Mouse (Mus musculus): ENCODE data around the gene Emx2. TPM values are rescaled to one million over a fixed set of nuclear protein-coding genes. Genes with fewer than 3 reads are reported as not detected.

Emx2 gene
- polyA plus RNA-seq, 1 experiment from 2014 or later = not detected

- ATAC-seq (ENCODE audit: insufficient number of reproducible peaks, low FRiP score) = no peak
- Histone ChIP-seq H3K4me3 (no peak overlapping the region), H3K4me2 (no peak overlapping the region), H3K9me3 (replicated peaks) (no peaks in the 10 kb centered on the region), H3K9ac (no peak overlapping the region), H3K4me1 (replicated peaks) (peaks cover 16% of the 10 kb centered on the region), H3K36me3 (no peaks in the 10 kb centered on the region), H3K27me3 (replicated peaks) (peaks cover 97% of the 10 kb centered on the region), H3K27ac (ENCODE audit: poor library complexity, severe bottlenecking) (no peak overlapping the region)
- WGBS = 12% methylated on average over 13 of the region's 13 CpGs
Observed at GRCm38 (mm10) chr19:59453591-59453990, 4.6 kb upstream of the Emx2 start.

GRCm38 (mm10) chr19:59454196-59454595 is 4.0 kb upstream of the Emx2 start:
- WGBS = 0% methylated on average over 18 of the region's 18 CpGs
- Histone ChIP-seq H3K9ac (no peak overlapping the region), H3K27ac (ENCODE audit: poor library complexity, severe bottlenecking) (no peak overlapping the region), H3K4me3 (no peak overlapping the region), H3K36me3 (no peaks in the 10 kb centered on the region), H3K4me2 (no peak overlapping the region), H3K27me3 (replicated peaks) (peaks cover 97% of the 10 kb centered on the region), H3K4me1 (replicated peaks) (peaks cover 21% of the 10 kb centered on the region), H3K9me3 (replicated peaks) (no peaks in the 10 kb centered on the region)
- ATAC-seq (ENCODE audit: insufficient number of reproducible peaks, low FRiP score) = no peak; the same call in 1 of the 2 replicates

DNA sequence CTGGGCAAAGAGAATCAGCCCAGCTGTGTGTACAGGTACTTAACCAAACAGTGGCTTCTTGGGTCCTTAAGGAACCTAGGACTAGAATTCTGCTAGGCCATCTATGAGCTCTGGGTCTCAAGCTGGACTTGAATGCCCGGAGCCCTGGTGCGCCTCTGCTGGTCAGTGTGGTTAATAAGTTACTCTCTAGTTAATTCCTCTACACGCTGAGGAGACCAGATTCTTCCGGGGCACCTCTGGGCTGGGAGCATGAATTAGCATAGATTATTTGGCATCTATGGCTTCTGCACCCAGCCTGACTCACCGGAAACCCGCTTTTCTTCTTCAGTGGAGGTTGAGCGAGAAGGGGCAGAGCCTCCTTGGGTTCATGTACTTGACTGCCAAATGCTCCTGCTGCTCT is 2.5 kb upstream of the Emx2 start:
- 5% methylated on average over 7 of the region's 7 CpGs for WGBS
- H3K4me3 ChIP-seq = no peak overlapping the region
- no peak overlapping the region for H3K27ac ChIP-seq (ENCODE audit: poor library complexity, severe bottlenecking)
- no peak for ATAC-seq (ENCODE audit: insufficient number of reproducible peaks, low FRiP score)
- no peaks in the 10 kb centered on the region for H3K9me3 ChIP-seq (replicated peaks)
- H3K9ac ChIP-seq = no peak overlapping the region
- peaks cover 94% of the 10 kb centered on the region for H3K27me3 ChIP-seq (replicated peaks)
- peaks cover 30% of the 10 kb centered on the region for H3K4me1 ChIP-seq (replicated peaks)
- H3K36me3 ChIP-seq = no peaks in the 10 kb centered on the region
- H3K4me2 ChIP-seq = no peak overlapping the region

- Histone ChIP-seq H3K9me3 (replicated peaks) (no peaks in the 10 kb centered on the region), H3K4me1 (replicated peaks) (peaks cover 27% of the 10 kb centered on the region), H3K4me3 (peak overlapping the region; percentile 44), H3K36me3 (no peaks in the 10 kb centered on the region), H3K27ac (ENCODE audit: poor library complexity, severe bottlenecking) (no peak overlapping the region), H3K4me2 (peak overlapping the region; percentile 69), H3K27me3 (replicated peaks) (peaks cover 89% of the 10 kb centered on the region), H3K9ac (no peak overlapping the region)
- ATAC-seq (ENCODE audit: insufficient number of reproducible peaks, low FRiP score) = no peak
- 2% methylated on average over 23 of the region's 23 CpGs for WGBS
Observed at GRCm38 (mm10) chr19:59457011-59457945, 894 bp upstream of the Emx2 start.

DNA sequence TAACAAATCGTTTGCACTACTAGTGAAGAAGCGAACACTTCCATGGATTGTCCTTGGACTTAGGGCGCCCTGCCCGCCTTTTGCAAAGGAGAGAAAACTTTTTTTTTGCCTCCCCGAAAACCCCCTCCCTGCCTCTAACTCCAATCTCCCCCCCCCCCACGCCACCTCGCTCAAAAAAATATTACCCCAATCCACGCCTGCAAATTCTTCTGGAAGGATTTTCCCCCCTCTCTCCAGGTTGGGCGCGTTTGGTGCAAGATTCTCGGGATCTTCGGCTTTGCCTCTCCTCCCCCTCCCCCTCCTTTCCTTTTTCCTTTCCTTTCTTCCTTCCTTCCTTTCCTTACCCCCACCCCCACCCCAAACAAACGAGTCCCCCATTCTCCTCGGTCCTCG is 567 bp downstream of the Emx2 start:
- no peak for ATAC-seq (ENCODE audit: insufficient number of reproducible peaks, low FRiP score)
- Histone ChIP-seq H3K36me3 (no peaks in the 10 kb centered on the region), H3K9me3 (replicated peaks) (no peaks in the 10 kb centered on the region), H3K4me3 (peak overlapping the region; percentile 44), H3K27ac (ENCODE audit: poor library complexity, severe bottlenecking) (no peak overlapping the region), H3K9ac (no peak overlapping the region), H3K27me3 (replicated peaks) (peaks cover 88% of the 10 kb centered on the region), H3K4me2 (peak overlapping the region; percentile 69), H3K4me1 (replicated peaks) (peaks cover 27% of the 10 kb centered on the region)
- 2% methylated on average over 15 of the region's 15 CpGs for WGBS

DNA sequence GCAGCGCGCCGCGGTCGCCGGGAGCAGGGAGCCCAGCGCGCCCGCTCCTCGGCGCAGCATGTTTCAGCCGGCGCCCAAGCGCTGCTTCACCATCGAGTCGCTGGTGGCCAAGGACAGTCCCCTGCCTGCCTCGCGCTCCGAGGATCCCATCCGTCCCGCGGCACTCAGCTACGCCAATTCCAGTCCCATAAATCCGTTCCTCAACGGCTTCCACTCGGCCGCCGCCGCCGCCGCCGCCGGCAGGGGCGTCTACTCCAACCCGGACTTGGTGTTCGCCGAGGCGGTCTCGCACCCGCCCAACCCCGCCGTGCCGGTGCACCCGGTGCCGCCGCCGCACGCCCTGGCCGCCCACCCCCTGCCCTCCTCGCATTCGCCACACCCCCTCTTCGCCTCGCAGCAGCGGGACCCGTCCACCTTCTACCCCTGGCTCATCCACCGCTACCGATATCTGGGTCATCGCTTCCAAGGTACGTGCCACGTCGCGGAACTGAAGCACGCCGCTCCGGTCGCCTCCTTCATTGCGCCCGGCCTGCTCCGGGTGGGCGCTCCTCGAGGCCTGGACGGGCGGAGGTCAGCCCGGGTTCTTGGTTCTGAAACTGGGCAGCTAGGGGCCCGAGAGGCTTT is 1.1 kb downstream of the Emx2 start:
- WGBS = under 1% methylated on average over 75 of the region's 75 CpGs
- Histone ChIP-seq H3K27me3 (replicated peaks) (peaks cover 88% of the 10 kb centered on the region), H3K27ac (ENCODE audit: poor library complexity, severe bottlenecking) (no peak overlapping the region), H3K4me2 (peak overlapping the region; percentile 69), H3K4me1 (replicated peaks) (peaks cover 27% of the 10 kb centered on the region), H3K9ac (no peak overlapping the region), H3K4me3 (peak overlapping the region; percentile 44), H3K9me3 (replicated peaks) (no peaks in the 10 kb centered on the region), H3K36me3 (no peaks in the 10 kb centered on the region)
- no peak; the same call in 1 of the 2 replicates for ATAC-seq (ENCODE audit: insufficient number of reproducible peaks, low FRiP score)

GRCm38 (mm10) chr19:59459811-59460241 is 1.7 kb downstream of the Emx2 start:
- ATAC-seq (ENCODE audit: insufficient number of reproducible peaks, low FRiP score) = no peak
- WGBS = 0% methylated on average over 19 of the region's 19 CpGs

GRCm38 (mm10) chr19:59460328-59461115 is 2.4 kb downstream of the Emx2 start:
- H3K36me3 ChIP-seq = no peaks in the 10 kb centered on the region
- peaks cover 85% of the 10 kb centered on the region for H3K27me3 ChIP-seq (replicated peaks)
- H3K4me3 ChIP-seq = no peak overlapping the region
- 2% methylated on average over 34 of the region's 34 CpGs for WGBS
- ATAC-seq (ENCODE audit: insufficient number of reproducible peaks, low FRiP score) = no peak
- H3K9me3 ChIP-seq (replicated peaks) = no peaks in the 10 kb centered on the region
- H3K4me1 ChIP-seq (replicated peaks) = peaks cover 27% of the 10 kb centered on the region
- no peak overlapping the region for H3K27ac ChIP-seq (ENCODE audit: poor library complexity, severe bottlenecking)
- H3K4me2 ChIP-seq = no peak overlapping the region
- no peak overlapping the region for H3K9ac ChIP-seq

More at GRCm38 (mm10) chr19:59459811-59460241, 1.7 kb downstream of the Emx2 start:
- no peaks in the 10 kb centered on the region for H3K9me3 ChIP-seq (replicated peaks)
- peaks cover 87% of the 10 kb centered on the region for H3K27me3 ChIP-seq (replicated peaks)
- peak overlapping the region; percentile 44 for H3K4me3 ChIP-seq
- no peaks in the 10 kb centered on the region for H3K36me3 ChIP-seq
- peaks cover 27% of the 10 kb centered on the region for H3K4me1 ChIP-seq (replicated peaks)
- H3K9ac ChIP-seq = no peak overlapping the region
- peak overlapping the region; percentile 69 for H3K4me2 ChIP-seq
- H3K27ac ChIP-seq (ENCODE audit: poor library complexity, severe bottlenecking) = no peak overlapping the region

GRCm38 (mm10) chr19:59461481-59462421 is 3.6 kb downstream of the Emx2 start:
- H3K4me2 ChIP-seq = no peak overlapping the region
- no peak for ATAC-seq (ENCODE audit: insufficient number of reproducible peaks, low FRiP score)
- H3K27me3 ChIP-seq (replicated peaks) = peaks cover 83% of the 10 kb centered on the region
- no peaks in the 10 kb centered on the region for H3K36me3 ChIP-seq
- H3K27ac ChIP-seq (ENCODE audit: poor library complexity, severe bottlenecking) = no peak overlapping the region
- H3K9me3 ChIP-seq (replicated peaks) = no peaks in the 10 kb centered on the region
- no peak overlapping the region for H3K4me3 ChIP-seq
- 1% methylated on average over 36 of the region's 36 CpGs for WGBS
- no peak overlapping the region for H3K9ac ChIP-seq
- peaks cover 27% of the 10 kb centered on the region for H3K4me1 ChIP-seq (replicated peaks)
